Mouse (Mus musculus) erythroblast, embryonic 14.5 days (primary cell): ENCODE data around the gene Gnb1l.

Experiments used
- GATA1 ChIP-seq: IDR thresholded peaks from 2 replicates; pipeline ENCODE4 v1.6.1; 2012; ENCODE audit warnings: low read length, inconsistent platforms, mixed read lengths
- TAL1 ChIP-seq: IDR thresholded peaks from 3 replicates; pipeline ENCODE4 v1.6.1; 2012; ENCODE audit warnings: low read length, inconsistent platforms, mixed read lengths

DNA sequence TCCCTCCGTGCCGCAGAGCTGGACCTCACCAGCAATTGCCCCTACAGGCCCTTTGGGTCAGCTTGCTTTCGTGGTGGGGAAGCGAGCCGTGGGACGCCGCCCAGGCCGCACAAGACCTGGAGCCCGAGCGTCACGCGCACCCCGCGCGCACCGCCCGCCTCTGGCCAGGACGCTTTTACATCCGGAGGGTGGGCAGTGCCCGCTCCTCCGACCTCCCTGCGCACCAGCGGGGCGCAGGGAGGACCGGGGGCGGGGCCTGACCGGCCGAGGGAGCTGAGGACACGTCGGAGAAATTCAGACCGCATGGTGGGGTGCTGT lies 90.2 kb downstream of the Gnb1l start:
- no peak for TF ChIP-seq TAL1
- TF ChIP-seq GATA1, result no peak
